Mouse (Mus musculus) heart, embryonic 14.5 days (tissue): ENCODE data around the gene Rai1. TPM values are rescaled to one million over a fixed set of nuclear protein-coding genes. Genes with fewer than 3 reads are reported as not detected.
A peak's percentile ranks its signal among the peaks of the same experiment; 100 is the strongest.

Source experiments
- ATAC-seq: fragments of 200-750 bp; cut with Nextera tagmentation; 2 replicates; pipeline ENCODE4 v1.8.0; 2017; ENCODE audit warnings: low read depth, moderate TSS enrichment; ENCODE audit not compliant: insufficient number of reproducible peaks, insufficient read depth, low FRiP score
- H3K27ac ChIP-seq, 2 experiments: fragments of 200-500 bp in 1 of 2; fragments of 300-500 bp in 1 of 2; sonication (generic) in 1 of 2; replicated peaks in 1 of 2; 2 replicates each; pipeline ENCODE4 v1.5.1; 2012 to 2014; ENCODE audit warnings: low read depth in 2 of 2, low read length in 2 of 2, control low read depth in 1 of 2, mild to moderate bottlenecking in 1 of 2, mixed read lengths in 1 of 2; ENCODE audit not compliant: control insufficient read depth in 1 of 2, insufficient read depth in 1 of 2
- H3K27me3 ChIP-seq: fragments of 300-500 bp; sonication (generic); 2 replicates; pipeline ENCODE4 v1.6.1; 2014; ENCODE audit warnings: mild to moderate bottlenecking, low read length, control low read depth; ENCODE audit not compliant: control insufficient read depth, insufficient read depth
- H3K36me3 ChIP-seq: fragments of 300-500 bp; sonication (generic); 2 replicates; pipeline ENCODE4 v1.6.1; 2014; ENCODE audit warnings: mild to moderate bottlenecking, control low read depth, low read length, mixed read lengths; ENCODE audit not compliant: control insufficient read depth, insufficient read depth
- H3K4me1 ChIP-seq, 2 experiments: fragments of 200-500 bp in 1 of 2; fragments of 300-500 bp in 1 of 2; sonication (generic) in 1 of 2; 2 replicates each; pipeline ENCODE4 v1.6.1; 2012 to 2014; ENCODE audit warnings: low read length in 2 of 2, control low read depth in 1 of 2, mixed read lengths in 1 of 2; ENCODE audit not compliant: control insufficient read depth in 2 of 2, insufficient read depth in 2 of 2
- H3K4me2 ChIP-seq: fragments of 300-500 bp; sonication (generic); 2 replicates; pipeline ENCODE4 v1.6.1; 2014; ENCODE audit warnings: mild to moderate bottlenecking, low read length
- H3K4me3 ChIP-seq, 2 experiments: fragments of 200-500 bp in 1 of 2; fragments of 300-500 bp in 1 of 2; sonication (generic) in 1 of 2; 2 replicates each; pipeline ENCODE4 v1.5.1; 2012 to 2014; ENCODE audit warnings: low read length in 2 of 2, mild to moderate bottlenecking in 2 of 2, control low read depth in 1 of 2, low read depth in 1 of 2, moderate library complexity in 1 of 2; ENCODE audit not compliant: control insufficient read depth in 1 of 2, insufficient read depth in 1 of 2
- H3K9ac ChIP-seq: fragments of 300-500 bp; sonication (generic); 2 replicates; pipeline ENCODE4 v1.6.1; 2014; ENCODE audit warnings: mild to moderate bottlenecking, low read length
- H3K9me3 ChIP-seq: fragments of 300-500 bp; sonication (generic); 2 replicates; pipeline ENCODE4 v1.6.1; 2016; ENCODE audit warnings: low read length, control low read depth; ENCODE audit not compliant: control insufficient read depth
- WGBS: fragments of 180-500 bp; shearing (Covaris S2); extraction: QIAGEN DNeasy Blood & Tissue Kit; methylation state at CpG from one replicate; pipeline ENCODE4 v1.1.7; 2014; 5-methylcytosine and 5-hydroxymethylcytosine counted together
- polyA plus RNA-seq: library from polyadenylated mRNA; unstranded; fragments of >200 nt; fragmentation: Nextera tagmentation; extraction: Ambion mirVana; gene quantifications from 2 replicates; pipeline ENCODE4 v1.2.1, GENCODE M21; 2014

Rai1 gene
- polyA plus RNA-seq, 1 experiment from 2014 or later: 19.0 TPM

DNA sequence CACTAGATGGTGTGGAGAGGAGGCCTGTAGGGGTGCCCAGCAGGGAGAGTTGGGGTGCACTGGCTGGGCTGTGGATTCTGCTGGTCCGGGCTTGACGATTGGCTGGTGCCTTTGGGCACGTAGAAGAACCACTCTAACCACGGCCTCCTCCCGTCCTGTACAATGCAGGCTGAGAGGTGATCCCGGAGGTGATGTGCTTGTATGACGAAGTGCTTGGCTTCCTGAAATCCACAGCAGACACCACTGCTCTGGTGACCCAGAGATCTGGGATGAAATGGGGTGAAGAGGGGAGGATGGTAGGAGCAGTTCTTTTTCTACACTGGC is 36.4 kb downstream of the Rai1 start:
- WGBS: 15% methylated on average over 7 of the region's 7 CpGs
- Histone ChIP-seq H3K4me2 (peak overlapping the region; percentile 96), H3K36me3 (peaks cover 33% of the 10 kb centered on the region), H3K4me3 (peak overlapping the region; percentile 37 to 71), H3K9ac (peak overlapping the region; percentile 71), H3K27ac (no peak overlapping the region; a peak in 1 of 4 replicates), H3K4me1 (peaks cover 34 to 78% of the 10 kb centered on the region in 2 experiments), H3K9me3 (no peaks in the 10 kb centered on the region), H3K27me3 (no peaks in the 10 kb centered on the region)
- ATAC-seq: no peak

DNA sequence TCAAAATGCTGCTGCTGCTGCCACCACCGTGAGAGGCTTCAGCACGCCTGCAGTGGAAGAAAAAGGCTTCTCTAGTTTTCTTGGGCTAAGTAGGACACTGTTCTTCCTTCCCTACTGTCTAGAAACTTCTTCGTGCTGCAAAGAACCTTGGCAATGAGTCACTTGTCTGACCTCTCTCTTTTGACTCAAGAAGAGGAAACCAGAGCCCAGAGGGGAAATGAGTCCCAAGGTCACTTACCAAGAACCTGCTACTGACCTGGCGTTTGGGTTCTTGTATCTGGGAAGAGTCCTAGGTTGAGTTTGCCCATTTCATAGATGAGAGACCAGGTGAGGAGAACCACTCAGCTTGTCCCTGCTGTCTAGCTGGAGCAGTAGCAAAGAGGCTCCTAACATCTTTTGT is 38.3 kb downstream of the Rai1 start:
- Histone ChIP-seq H3K36me3 (peaks cover 44% of the 10 kb centered on the region), H3K9ac (no peak overlapping the region), H3K27me3 (no peaks in the 10 kb centered on the region), H3K9me3 (no peaks in the 10 kb centered on the region), H3K4me3 (no peak overlapping the region), H3K4me2 (no peak overlapping the region), H3K27ac (no peak overlapping the region), H3K4me1 (peaks cover 47 to 86% of the 10 kb centered on the region in 2 experiments)
- ATAC-seq: no peak
- WGBS: 71% methylated on average over 4 of the region's 4 CpGs

DNA sequence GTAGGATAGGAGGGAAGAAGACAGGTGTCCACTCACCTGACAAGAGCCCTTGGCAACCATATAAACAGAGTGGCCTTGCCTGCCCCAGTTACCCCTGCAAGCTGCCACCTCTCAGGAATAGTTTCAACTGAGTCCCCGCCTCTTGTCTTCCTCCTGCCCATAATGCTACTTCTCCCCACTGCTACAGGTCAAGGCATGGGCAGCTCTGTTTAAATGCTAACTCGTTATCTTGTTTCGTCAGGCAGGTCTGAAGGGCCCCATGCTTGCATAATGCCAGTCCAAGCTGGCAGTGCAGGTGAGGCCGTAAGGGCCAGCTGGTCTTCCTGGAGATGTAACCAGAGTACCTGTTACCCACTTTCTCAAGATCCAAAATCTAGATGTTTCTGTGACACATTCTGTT is 41.4 kb downstream of the Rai1 start:
- Histone ChIP-seq H3K9ac (peak overlapping the region; percentile 27; the same call in 1 of the 2 replicates), H3K4me2 (no peak overlapping the region), H3K27me3 (no peaks in the 10 kb centered on the region), H3K36me3 (peaks cover 57% of the 10 kb centered on the region), H3K9me3 (no peaks in the 10 kb centered on the region), H3K4me3 (no peak overlapping the region), H3K27ac (peak overlapping the region in 1 of 2 experiments; percentile 83; a peak in 2 of 4 replicates), H3K4me1 (peaks cover 39 to 90% of the 10 kb centered on the region in 2 experiments)
- no peak for ATAC-seq
- 64% methylated on average over 4 of the region's 4 CpGs for WGBS

GRCm38 (mm10) chr11:60148591-60148990 is 43.8 kb downstream of the Rai1 start:
- WGBS: 64% methylated on average over 5 of the region's 5 CpGs
- Histone ChIP-seq H3K9me3 (no peaks in the 10 kb centered on the region), H3K4me3 (no peak overlapping the region), H3K27ac (no peak overlapping the region), H3K27me3 (no peaks in the 10 kb centered on the region), H3K4me1 (peaks cover 27 to 75% of the 10 kb centered on the region in 2 experiments), H3K9ac (no peak overlapping the region), H3K36me3 (peaks cover 53% of the 10 kb centered on the region), H3K4me2 (no peak overlapping the region)
- ATAC-seq: no peak

DNA sequence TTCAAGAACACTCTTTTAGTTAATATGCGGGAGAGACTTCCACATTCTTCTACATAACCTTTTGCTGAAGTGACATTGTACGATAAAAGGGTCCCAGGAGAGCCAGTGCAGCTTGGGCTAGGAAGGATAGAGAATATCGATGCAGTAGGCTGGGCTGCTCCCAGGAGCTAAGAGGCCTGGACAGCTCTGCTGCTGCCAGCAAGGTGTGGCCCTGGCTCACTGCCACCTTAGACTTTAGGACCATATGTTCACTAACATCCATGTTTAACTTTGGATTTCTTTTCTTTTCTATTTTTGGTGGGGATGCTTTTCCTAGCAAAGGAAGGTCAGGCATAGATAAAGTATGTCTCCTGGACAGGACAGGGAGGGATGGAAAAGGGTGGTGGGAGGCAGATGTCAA is 44.3 kb downstream of the Rai1 start:
- Histone ChIP-seq H3K9me3 (no peaks in the 10 kb centered on the region), H3K27ac (no peak overlapping the region; a peak in 1 of 4 replicates), H3K4me3 (no peak overlapping the region), H3K4me2 (no peak overlapping the region), H3K27me3 (no peaks in the 10 kb centered on the region), H3K9ac (no peak overlapping the region), H3K36me3 (peaks cover 53% of the 10 kb centered on the region), H3K4me1 (peaks cover 27 to 71% of the 10 kb centered on the region in 2 experiments)
- WGBS: 59% methylated on average over 3 of the region's 3 CpGs
- ATAC-seq: no peak

DNA sequence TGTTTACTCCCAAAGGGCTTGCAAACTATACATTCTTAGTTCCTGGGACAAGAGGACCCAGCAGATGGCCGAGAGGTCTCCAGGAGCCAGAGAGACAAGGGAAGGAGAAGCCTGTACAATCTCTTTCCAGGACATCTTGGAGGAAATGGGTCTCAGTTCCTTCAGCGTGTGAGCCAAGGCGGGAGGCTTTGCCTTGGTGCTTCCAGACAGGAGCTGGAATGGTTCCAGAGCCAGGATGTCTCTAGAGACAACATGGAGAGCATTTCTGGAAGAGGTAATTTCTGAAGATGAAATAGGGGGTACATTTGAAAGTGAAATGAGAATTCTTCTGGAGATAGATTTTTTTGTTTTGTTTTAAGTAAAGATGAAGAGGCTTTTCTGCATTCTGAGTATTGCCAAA is 45.9 kb downstream of the Rai1 start:
- ATAC-seq: no peak
- Histone ChIP-seq H3K9me3 (no peaks in the 10 kb centered on the region), H3K36me3 (peaks cover 48% of the 10 kb centered on the region), H3K4me2 (no peak overlapping the region), H3K4me3 (no peak overlapping the region), H3K27me3 (no peaks in the 10 kb centered on the region), H3K9ac (no peak overlapping the region), H3K4me1 (peaks cover 22 to 57% of the 10 kb centered on the region in 2 experiments), H3K27ac (no peak overlapping the region)
- 71% methylated on average over 3 of the region's 3 CpGs for WGBS

GRCm38 (mm10) chr11:60152339-60152738 is 47.5 kb downstream of the Rai1 start:
- WGBS: 53% methylated on average over 1 of the region's 1 CpGs
- H3K36me3 ChIP-seq: peaks cover 41% of the 10 kb centered on the region
- no peak for ATAC-seq

DNA sequence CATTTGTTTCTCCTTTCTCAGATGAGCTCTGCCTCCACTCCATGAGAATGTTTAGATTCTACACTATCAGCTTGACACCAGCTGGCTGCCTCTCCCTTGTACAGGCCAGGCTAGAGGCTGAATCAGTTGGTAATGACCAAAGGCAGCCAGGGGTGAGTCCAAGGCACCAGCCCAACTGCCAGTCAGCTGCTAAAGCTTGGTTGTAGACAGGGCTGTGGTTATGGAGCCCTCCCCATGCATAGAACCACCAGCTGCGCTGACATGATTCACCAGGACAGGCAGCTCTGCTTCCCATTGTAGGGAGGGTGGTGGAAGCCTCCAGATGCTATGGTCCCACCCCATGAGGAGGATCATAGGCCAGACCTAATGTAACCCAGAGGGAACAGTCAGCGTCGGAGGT is 49.1 kb downstream of the Rai1 start:
- Histone ChIP-seq H3K9ac (no peak overlapping the region), H3K4me3 (no peak overlapping the region), H3K27ac (no peak overlapping the region), H3K27me3 (no peaks in the 10 kb centered on the region), H3K36me3 (peaks cover 34% of the 10 kb centered on the region), H3K9me3 (no peaks in the 10 kb centered on the region), H3K4me2 (no peak overlapping the region), H3K4me1 (peaks cover 2 to 28% of the 10 kb centered on the region in 2 experiments; a peak in 2 of 4 replicates)
- 88% methylated on average over 3 of the region's 3 CpGs for WGBS
- ATAC-seq: no peak

More at GRCm38 (mm10) chr11:60152339-60152738, 47.5 kb downstream of the Rai1 start:
- H3K27ac ChIP-seq: no peak overlapping the region
- no peaks in the 10 kb centered on the region for H3K27me3 ChIP-seq
- H3K4me3 ChIP-seq: no peak overlapping the region
- no peaks in the 10 kb centered on the region for H3K9me3 ChIP-seq
- no peak overlapping the region for H3K4me2 ChIP-seq
- H3K4me1 ChIP-seq: peaks cover 9 to 40% of the 10 kb centered on the region in 2 experiments
- H3K9ac ChIP-seq: no peak overlapping the region
